In the genomic region with DNA sequence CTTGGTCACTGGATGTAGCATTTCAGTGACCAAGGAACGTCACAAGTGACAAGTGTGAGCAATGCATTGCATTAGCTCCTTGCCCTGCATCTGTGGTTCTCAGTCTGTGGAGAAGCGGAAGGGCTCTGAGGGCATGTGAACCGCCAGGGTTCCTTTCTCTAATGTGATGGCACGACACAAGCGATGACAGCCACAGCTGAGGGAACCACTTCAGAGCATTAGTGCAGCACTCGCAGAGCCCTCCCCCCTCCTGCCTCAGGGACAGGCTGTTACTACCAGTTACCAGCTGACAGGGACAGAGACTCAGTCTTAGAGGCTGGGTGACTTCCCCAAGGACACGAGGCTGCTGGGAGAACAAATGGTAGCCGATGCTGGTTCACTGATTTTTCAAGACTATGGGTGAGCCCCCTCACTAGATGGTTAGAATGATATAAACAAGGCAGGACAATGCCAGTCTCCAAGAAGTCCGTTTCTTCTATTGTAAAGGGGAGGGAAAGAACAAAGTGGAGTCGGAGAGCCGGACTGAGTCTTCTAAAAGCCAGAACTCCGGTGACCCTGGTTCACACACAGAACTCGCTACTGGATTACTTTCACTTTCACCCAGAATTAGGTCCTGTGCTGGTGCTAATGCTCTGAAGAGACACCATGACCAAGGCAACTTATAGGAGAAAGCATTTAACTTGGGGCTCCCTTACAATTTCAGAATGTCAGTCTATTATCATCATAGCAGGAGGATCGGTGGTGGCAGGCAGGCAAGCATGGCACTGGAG, we compare ENCODE assay signal across 8 mouse cellular contexts. TPM values are rescaled to one million over a fixed set of nuclear protein-coding genes. Genes with fewer than 3 reads are reported as not detected.
A peak's percentile ranks its signal among the peaks of the same experiment; 100 is the strongest.
DNase-seq lines count a peak whose midpoint lies in the region; ATAC-seq lines count a peak whose summit lies in the region.

No protein-coding gene starts in this region.

- no peak overlapping the region for H3K4me3 ChIP-seq in forebrain, embryonic 12.5 days (replicated peaks)

- peaks cover 27% of the 10 kb centered on the region for H3K4me1 ChIP-seq in forebrain, embryonic 12.5 days

- no peak overlapping the region for H3K9ac ChIP-seq in forebrain, embryonic 12.5 days

- peak; percentile 69 for DNase-seq in A20 (ENCODE audit: low read depth, low spot score)
- peak; percentile 55 to 57 for DNase-seq in heart, postnatal 36 days
- peak; percentile 87 for DNase-seq in layer of hippocampus, adult 9-11 months
- peak; percentile 71 to 78 for DNase-seq in lung, postnatal 4 days
- DNase-seq in right cerebral cortex, postnatal 14 days = peak; percentile 49
- no peak for DNase-seq in urinary bladder, postnatal 25 days (ENCODE audit: low spot score)

- H3K36me3 ChIP-seq in forebrain, embryonic 12.5 days (replicated peaks) = no peaks in the 10 kb centered on the region

- no peaks in the 10 kb centered on the region for H3K9me3 ChIP-seq in forebrain, embryonic 12.5 days

- peak; percentile 80 for ATAC-seq in activated CD4-positive, CD25-positive, alpha-beta regulatory T cell, adult 4 months
- ATAC-seq in forebrain, embryonic 12.5 days (ENCODE audit: low FRiP score) = peak; percentile 86

- H3K4me2 ChIP-seq in forebrain, embryonic 12.5 days = peak overlapping the region; percentile 30; the same call in 1 of the 2 replicates

- intact Hi-C loops in heart, postnatal 36 days (cut with DNase I) = loop anchor here (5.0 kb wide), 1 partner anchor 54 kb away; no protein-coding TSS in a partner anchor

- H3K27me3 ChIP-seq in forebrain, embryonic 12.5 days = no peaks in the 10 kb centered on the region

- 48% methylated on average over 14 of the region's 14 CpGs for WGBS in forebrain, embryonic 12.5 days

- H3K27ac ChIP-seq in forebrain, embryonic 12.5 days = no peak overlapping the region

RNA-seq across cellular contexts. Expression of gene Ston2, which starts 21.7 kb away (rescaled TPM):
- polyA plus RNA-seq in activated CD4-positive, CD25-positive, alpha-beta regulatory T cell, adult 4 months (2017; shearing (Covaris generic)) = under 1 TPM; 0.63 to 0.93 TPM
- 11.9 and 14.2 TPM in 2 replicates for polyA plus RNA-seq in forebrain, embryonic 12.5 days (2016; fragmentation: Nextera tagmentation; extraction: Ambion mirVana)
- 1 to 10 TPM; 3.7 to 3.8 TPM for total RNA-seq in heart, postnatal 36 days (2021)
